Mouse (Mus musculus) lung, adult 2 months (tissue): ENCODE measurements at regions not wholly inside any gene's neighbourhood (a gene's known extent, or its start where the extent isn't known, plus 50 kb on each side); places are given as distances from the start of the nearest gene placed in this dataset.
"Not testable (repeated sequence)": the region's sequence is repeated elsewhere in the genome, so short reads cannot be mapped to it uniquely, and the experiment has no call there.

Experiments
- DNase-seq: peaks from one replicate; pipeline ENCODE4 v3.0.0; 2022
- H3K4me1 ChIP-seq: fragments of 200-500 bp; 2 replicates; pipeline ENCODE4 v1.6.1; 2011; ENCODE audit warnings: low read length; ENCODE audit not compliant: control insufficient read depth, insufficient read depth
- H3K4me3 ChIP-seq: fragments of 200-500 bp; replicated peaks from 2 replicates; pipeline ENCODE3; 2011; ENCODE audit warnings: low read depth, mild to moderate bottlenecking, control low read depth, low read length; ENCODE audit errors: extremely low read depth
- CTCF ChIP-seq: fragments of 200-500 bp; IDR thresholded peaks from 2 replicates; pipeline ENCODE4 v1.5.1; 2011; ENCODE audit warnings: mild to moderate bottlenecking, low read length, control low read depth; ENCODE audit not compliant: insufficient read depth
- POLR2A ChIP-seq: fragments of 200-500 bp; IDR thresholded peaks from 2 replicates; pipeline ENCODE4 v1.6.1; 2011; ENCODE audit warnings: low read depth, mild to moderate bottlenecking, control low read depth, low read length, borderline replicate concordance; ENCODE audit errors: extremely low read depth
- WGBS: fragments of 180-500 bp; shearing (Covaris S2); methylation state at CpG from one replicate; pipeline ENCODE4 v1.1.7; 2018; 5-methylcytosine and 5-hydroxymethylcytosine counted together

DNA sequence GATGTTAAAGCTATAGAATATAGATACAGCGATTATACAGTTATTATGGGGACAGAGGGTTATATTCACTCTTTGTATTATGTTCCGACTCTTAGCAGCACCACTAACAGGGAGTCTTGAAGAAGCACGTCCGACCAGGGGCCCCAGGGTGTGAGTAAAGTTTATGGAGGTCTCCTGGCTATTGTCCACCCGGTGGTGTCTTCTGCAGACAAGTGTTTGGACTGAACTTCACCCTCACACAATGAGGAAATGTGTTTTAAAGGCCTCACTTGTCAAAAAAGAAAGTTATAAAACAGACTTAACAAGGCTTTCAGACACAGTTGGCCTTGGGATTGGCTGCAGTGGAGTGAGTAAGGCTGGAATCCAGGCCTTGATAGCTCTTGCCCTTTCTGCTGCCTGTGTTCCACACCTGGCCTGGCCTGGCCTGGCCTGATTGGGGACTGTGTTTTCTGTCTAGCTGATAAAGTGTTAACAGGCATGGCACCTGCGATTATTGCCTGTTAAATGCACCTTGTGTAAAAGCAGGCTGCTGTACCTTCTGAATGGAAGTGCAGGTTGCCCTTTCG is 102.8 kb upstream of the Klf4 start:
- TF ChIP-seq CTCF: no peak
- no peak for TF ChIP-seq POLR2A
- DNase-seq: no peak
- Histone ChIP-seq H3K4me3 (no peak overlapping the region), H3K4me1 (no peaks in the 10 kb centered on the region; the same call in 1 of the 2 replicates)
- 89% methylated on average over 7 of the region's 7 CpGs for WGBS

GRCm38 (mm10) chr4:55631157-55631556 is 98.9 kb upstream of the Klf4 start:
- WGBS: 79% methylated on average over 1 of the region's 1 CpGs
- TF ChIP-seq CTCF (no peak), POLR2A (no peak)
- no peak for DNase-seq
- H3K4me3 ChIP-seq: no peak overlapping the region
- H3K4me1 ChIP-seq: no peaks in the 10 kb centered on the region; the same call in 1 of the 2 replicates

GRCm38 (mm10) chr4:55630215-55630614 is 97.9 kb upstream of the Klf4 start:
- DNase-seq, H3K4me3 ChIP-seq, H3K4me1 ChIP-seq: not testable (repeated sequence)
- WGBS: 64% methylated on average over 4 of the region's 4 CpGs

- WGBS: 93% methylated on average over 9 of the region's 9 CpGs
- H3K4me3 ChIP-seq: no peak overlapping the region
- TF ChIP-seq POLR2A (no peak), CTCF (no peak)
- no peak for DNase-seq
- H3K4me1 ChIP-seq: peaks cover 8% of the 10 kb centered on the region
Observed at GRCm38 (mm10) chr4:55624779-55625178, 92.5 kb upstream of the Klf4 start.

DNA sequence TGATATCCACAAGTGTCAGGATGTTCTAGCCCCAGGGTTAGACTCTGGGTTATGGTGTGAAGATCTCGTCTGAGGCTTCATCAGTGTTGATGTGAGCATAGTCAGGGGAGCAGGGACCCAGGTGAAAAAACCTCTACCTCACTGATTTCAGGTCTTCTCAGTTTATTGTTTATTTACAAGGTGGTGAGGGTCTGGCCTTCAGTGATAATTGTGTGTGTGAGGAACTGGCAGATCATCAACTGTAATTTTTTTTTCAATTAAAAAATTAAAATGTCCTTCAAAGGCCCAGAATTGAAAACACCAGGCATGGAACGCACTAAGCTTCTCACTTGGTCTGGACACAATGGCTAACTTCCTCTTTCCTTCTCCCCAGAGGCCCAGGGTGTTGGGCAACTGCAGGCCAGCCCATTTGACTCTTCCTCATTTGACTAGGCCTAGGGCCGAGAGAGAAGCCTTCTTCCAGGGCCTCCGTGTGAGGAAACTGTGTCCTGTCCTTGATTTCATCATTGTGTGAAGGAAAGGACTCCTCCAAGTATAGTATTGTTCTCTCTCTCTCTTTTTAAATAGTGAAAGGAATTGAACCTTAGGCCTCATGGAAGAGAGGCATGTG is 91.0 kb upstream of the Klf4 start:
- Histone ChIP-seq H3K4me3 (no peak overlapping the region), H3K4me1 (peaks cover 8% of the 10 kb centered on the region)
- TF ChIP-seq CTCF: no peak
- no peak for TF ChIP-seq POLR2A
- 58% methylated on average over 4 of the region's 4 CpGs for WGBS
- DNase-seq: no peak

DNA sequence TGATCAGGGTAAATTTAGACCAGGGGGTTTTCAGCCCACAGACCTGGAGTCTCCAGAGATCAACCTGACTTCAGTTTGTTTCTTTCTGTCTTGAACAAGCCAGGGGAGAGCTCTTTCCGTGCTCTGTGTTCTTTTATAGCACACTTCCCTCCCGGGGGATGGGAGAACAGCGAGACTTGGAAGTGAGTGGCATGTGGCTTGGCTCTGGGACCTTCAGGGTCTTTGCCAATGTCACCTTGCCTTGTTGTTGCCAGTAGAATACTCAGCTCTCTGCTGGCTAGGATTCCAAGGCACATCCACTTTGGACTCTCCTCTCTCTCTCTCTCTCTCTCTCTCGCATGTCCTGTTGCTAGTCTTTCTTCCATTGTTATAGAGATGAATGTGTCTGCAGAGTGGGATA is 90.4 kb upstream of the Klf4 start:
- DNase-seq: no peak
- Histone ChIP-seq H3K4me1 (peaks cover 8% of the 10 kb centered on the region), H3K4me3 (no peak overlapping the region)
- WGBS: 65% methylated on average over 4 of the region's 4 CpGs
- no peak for TF ChIP-seq POLR2A
- no peak for TF ChIP-seq CTCF

- 67% methylated on average over 3 of the region's 3 CpGs for WGBS
- Histone ChIP-seq H3K4me1 (peaks cover 8% of the 10 kb centered on the region), H3K4me3 (no peak overlapping the region)
- TF ChIP-seq POLR2A (no peak), CTCF (no peak)
- no peak for DNase-seq
Observed at GRCm38 (mm10) chr4:55619891-55620290, 87.6 kb upstream of the Klf4 start.

GRCm38 (mm10) chr4:55615808-55616207 is 83.5 kb upstream of the Klf4 start:
- no peak for DNase-seq
- WGBS: 66% methylated on average over 6 of the region's 6 CpGs
- TF ChIP-seq POLR2A (no peak), CTCF (no peak)
- no peak overlapping the region for H3K4me3 ChIP-seq
- no peaks in the 10 kb centered on the region for H3K4me1 ChIP-seq

DNA sequence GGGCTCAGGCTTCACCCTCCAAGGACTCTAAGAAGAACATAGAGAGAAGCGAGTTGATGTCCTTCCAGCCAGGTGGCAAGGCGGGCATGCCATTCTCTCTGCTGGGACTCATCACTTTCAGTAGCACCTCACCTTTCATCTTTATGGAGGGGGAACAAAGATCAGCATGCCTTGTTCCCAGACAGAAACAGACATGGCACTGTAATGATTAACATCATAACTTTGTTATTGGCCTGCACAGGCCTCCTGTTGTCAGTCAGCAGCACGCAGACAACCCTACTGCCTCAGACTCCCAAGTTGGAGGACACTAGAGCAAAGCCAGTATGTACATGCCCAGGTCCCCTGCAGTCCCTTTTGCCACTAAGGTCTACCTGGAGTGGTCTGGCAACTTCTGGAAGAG is 81.3 kb upstream of the Klf4 start:
- TF ChIP-seq POLR2A (no peak), CTCF (no peak)
- 96% methylated on average over 3 of the region's 3 CpGs for WGBS
- no peak for DNase-seq
- H3K4me1 ChIP-seq: no peaks in the 10 kb centered on the region
- H3K4me3 ChIP-seq: no peak overlapping the region

DNA sequence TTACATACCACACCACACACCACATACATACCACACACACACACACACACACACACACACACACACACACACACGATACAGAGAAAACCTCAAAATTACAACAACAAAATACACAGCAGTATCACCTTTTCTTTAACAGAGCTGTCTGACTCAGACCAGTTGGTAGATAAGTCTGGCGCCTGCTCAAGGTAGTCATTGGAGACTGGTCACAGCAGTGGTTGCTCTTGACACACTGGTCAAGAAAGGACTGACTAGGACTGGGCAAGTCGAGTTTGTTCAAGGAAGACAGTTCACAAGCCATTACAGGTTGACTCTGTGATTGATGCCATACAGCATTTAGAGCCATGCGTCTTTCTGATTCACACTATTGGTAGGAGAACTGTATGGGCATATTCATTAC is 78.7 kb upstream of the Klf4 start:
- TF ChIP-seq POLR2A (no peak), CTCF (no peak)
- 88% methylated on average over 4 of the region's 4 CpGs for WGBS
- H3K4me1 ChIP-seq: no peaks in the 10 kb centered on the region
- no peak overlapping the region for H3K4me3 ChIP-seq
- DNase-seq: no peak

DNA sequence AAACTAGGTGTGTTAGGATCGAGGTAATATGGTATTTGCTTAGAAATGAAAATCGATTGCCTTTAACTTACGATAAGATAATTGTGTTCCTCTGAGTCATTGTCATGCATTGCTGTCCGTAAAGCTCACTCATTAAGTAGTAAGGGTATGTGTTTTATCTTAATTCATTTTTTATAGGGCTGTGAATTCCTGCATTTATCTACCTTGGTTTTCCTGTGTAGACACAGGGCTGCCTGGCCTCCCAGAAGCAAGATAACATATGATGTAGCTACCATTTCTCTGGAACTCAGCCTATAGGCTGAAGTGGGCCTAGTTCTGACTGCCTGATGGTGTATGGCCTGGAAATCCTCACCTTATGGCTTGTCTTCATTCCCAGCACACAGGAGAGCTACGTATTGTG is 76.9 kb upstream of the Klf4 start:
- DNase-seq: no peak
- TF ChIP-seq CTCF: no peak
- TF ChIP-seq POLR2A: no peak
- WGBS: 90% methylated on average over 5 of the region's 5 CpGs
- no peak overlapping the region for H3K4me3 ChIP-seq
- peaks cover 4% of the 10 kb centered on the region for H3K4me1 ChIP-seq
